Mouse (Mus musculus) brain, embryonic 14.5 days (tissue): ENCODE measurements at regions not wholly inside any gene's neighbourhood (a gene's known extent, or its start where the extent isn't known, plus 50 kb on each side); places are given as distances from the start of the nearest gene placed in this dataset.

ENCODE experiments used
- CTCF ChIP-seq: fragments of 200-500 bp; IDR thresholded peaks from 2 replicates; pipeline ENCODE4 v1.5.1; 2012; ENCODE audit warnings: inconsistent platforms, mild to moderate bottlenecking, moderate library complexity, borderline replicate concordance; ENCODE audit not compliant: insufficient read depth, insufficient read length; ENCODE audit errors: extremely low read depth
- POLR2A ChIP-seq: fragments of 200-500 bp; IDR thresholded peaks from 2 replicates; pipeline ENCODE4 v1.6.1; 2012; ENCODE audit warnings: mild to moderate bottlenecking, inconsistent platforms, borderline replicate concordance; ENCODE audit not compliant: poor library complexity, insufficient read depth, insufficient read length, severe bottlenecking; ENCODE audit errors: extremely low read depth

DNA sequence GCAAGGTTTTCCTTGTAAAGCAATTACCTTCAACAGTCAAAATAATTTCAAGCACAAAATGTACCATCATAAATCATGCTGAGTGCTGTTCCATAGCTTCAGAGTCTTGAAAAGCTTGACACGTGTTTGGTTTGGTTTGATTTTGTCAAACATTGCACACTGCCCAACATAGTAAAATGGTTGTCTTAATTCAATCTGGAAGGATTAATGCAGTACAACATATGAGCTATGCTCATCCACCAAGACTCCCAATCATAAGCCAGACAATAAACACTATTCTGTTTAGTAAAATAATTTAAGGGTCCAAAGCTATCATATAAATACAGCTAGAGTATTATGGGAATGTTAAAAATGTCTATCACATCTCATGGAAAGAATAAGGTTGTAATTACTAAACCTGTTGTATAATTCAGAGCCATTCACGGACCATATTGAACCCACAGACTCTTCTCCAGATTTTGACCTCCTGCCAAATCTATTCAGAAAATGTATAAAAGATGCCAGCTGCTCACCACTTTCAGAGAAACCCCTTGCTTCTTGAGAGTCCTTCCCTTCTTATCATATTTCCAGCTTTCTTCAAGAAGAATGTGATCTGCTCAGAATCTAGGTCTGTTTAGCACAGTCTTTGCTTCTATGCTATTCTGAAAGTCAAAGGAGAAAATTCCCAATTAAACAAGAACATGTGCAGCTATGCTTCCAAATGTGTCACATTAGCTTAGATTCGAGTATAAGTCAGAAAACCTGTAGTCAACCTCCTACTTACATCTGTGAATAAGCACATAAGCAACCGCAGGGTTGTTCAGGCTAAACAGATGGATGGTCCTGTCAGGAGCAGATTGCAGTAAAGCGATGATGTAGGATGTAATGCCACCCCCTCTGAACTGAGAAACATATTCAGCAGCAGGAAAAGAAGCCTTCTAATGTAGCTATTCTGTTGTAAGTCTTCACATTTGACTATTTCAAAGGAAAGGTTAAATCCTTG lies 1969.4 kb upstream of the Gm12353 start:
- TF ChIP-seq CTCF (no peak), POLR2A (no peak)
